Mouse (Mus musculus): ENCODE measurements around the gene Dut. TPM values are rescaled to one million over a fixed set of nuclear protein-coding genes. Genes with fewer than 3 reads are reported as not detected.

Dut gene
- polyA plus RNA-seq, 1 experiment, result 20.7 TPM

- Histone ChIP-seq H3K27ac (ENCODE audit: insufficient read depth, low read depth, low read length) (no peak overlapping the region), H3K27me3 (ENCODE audit: control insufficient read depth, insufficient read depth, low read length) (no peaks in the 10 kb centered on the region), H3K4me1 (ENCODE audit: control insufficient read depth, insufficient read depth, insufficient read length, low read length) (no peaks in the 10 kb centered on the region), H3K36me3 (ENCODE audit: control insufficient read depth, insufficient read depth, low read length) (no peaks in the 10 kb centered on the region), H3K4me3 (ENCODE audit: low read depth, low read length) (no peak overlapping the region)
- no peak for TF ChIP-seq CTCF (IDR thresholded peaks at IDR 0.05; ENCODE audit: extremely low read depth, insufficient read length, insufficient replicate concordance, low read depth, low read length)
- TF ChIP-seq POLR2A (IDR thresholded peaks at IDR 0.05; ENCODE audit: low read depth, low read length), result no peak
- WGBS, result 63% methylated on average over 3 of the region's 3 CpGs
These were observed 27.7 kb upstream of the Dut start for GRCm38 (mm10) chr2:125219268-125219667.

- Histone ChIP-seq H3K27me3 (ENCODE audit: control insufficient read depth, insufficient read depth, low read length) (no peaks in the 10 kb centered on the region), H3K4me3 (ENCODE audit: low read depth, low read length) (no peak overlapping the region), H3K36me3 (ENCODE audit: control insufficient read depth, insufficient read depth, low read length) (no peaks in the 10 kb centered on the region), H3K27ac (ENCODE audit: insufficient read depth, low read depth, low read length) (no peak overlapping the region), H3K4me1 (ENCODE audit: control insufficient read depth, insufficient read depth, insufficient read length, low read length) (no peaks in the 10 kb centered on the region)
- TF ChIP-seq CTCF (IDR thresholded peaks at IDR 0.05; ENCODE audit: extremely low read depth, insufficient read length, insufficient replicate concordance, low read depth, low read length), result no peak
- no peak for TF ChIP-seq POLR2A (IDR thresholded peaks at IDR 0.05; ENCODE audit: low read depth, low read length)
- WGBS, result 74% methylated on average over 1 of the region's 1 CpGs
These were observed 25.3 kb upstream of the Dut start for GRCm38 (mm10) chr2:125221673-125222072.

DNA sequence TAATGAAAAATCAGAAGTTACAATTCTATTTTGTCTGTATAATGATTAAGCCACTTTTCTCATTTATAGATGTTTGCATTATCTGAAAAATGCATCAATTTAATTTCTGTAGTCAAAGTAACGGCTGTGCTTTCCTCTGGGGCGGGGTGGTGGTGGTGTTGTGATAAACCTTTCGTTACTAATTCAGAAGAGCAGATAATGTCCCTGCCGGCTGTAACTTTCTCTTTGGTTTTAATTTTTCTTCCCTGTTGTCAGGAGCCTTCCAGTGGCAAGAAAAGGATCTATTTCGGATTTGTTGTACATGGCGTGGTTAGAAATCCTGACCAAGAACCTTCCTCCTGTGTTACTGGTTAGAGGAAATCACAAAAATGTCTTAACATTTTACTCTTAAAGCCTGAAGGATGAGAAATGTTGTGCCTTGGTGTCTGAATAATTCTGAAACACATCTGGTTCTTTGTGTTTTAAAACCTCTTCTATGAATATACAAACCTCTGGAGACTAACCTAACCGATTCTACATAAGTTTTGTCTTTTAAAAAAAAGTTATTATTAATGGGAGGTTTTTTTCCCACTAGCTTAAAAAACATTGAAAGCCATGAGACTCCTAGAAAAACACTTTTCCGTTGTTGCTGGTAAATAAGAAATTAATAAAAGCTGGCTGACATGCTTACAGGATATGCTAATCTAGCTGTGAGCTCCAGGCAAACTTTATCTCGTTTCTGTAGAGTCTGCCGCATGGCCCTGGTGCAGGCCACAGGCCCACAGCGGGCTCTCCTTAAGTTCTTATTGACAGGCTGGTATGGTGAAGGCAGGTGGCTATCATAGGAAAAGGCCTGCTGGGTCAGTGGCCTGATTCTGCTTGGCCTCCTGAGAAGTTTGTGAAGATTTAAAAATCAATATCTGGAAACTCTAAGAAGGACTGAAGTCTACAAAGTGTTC lies 18.2 kb upstream of the Dut start:
- Histone ChIP-seq H3K4me3 (ENCODE audit: low read depth, low read length) (no peak overlapping the region), H3K27ac (ENCODE audit: insufficient read depth, low read depth, low read length) (no peak overlapping the region), H3K4me1 (ENCODE audit: control insufficient read depth, insufficient read depth, insufficient read length, low read length) (no peaks in the 10 kb centered on the region), H3K27me3 (ENCODE audit: control insufficient read depth, insufficient read depth, low read length) (no peaks in the 10 kb centered on the region), H3K36me3 (ENCODE audit: control insufficient read depth, insufficient read depth, low read length) (no peaks in the 10 kb centered on the region)
- WGBS, result 70% methylated on average over 11 of the region's 11 CpGs
- no peak for TF ChIP-seq POLR2A (IDR thresholded peaks at IDR 0.05; ENCODE audit: low read depth, low read length)
- no peak for TF ChIP-seq CTCF (IDR thresholded peaks at IDR 0.05; ENCODE audit: extremely low read depth, insufficient read length, insufficient replicate concordance, low read depth, low read length)

DNA sequence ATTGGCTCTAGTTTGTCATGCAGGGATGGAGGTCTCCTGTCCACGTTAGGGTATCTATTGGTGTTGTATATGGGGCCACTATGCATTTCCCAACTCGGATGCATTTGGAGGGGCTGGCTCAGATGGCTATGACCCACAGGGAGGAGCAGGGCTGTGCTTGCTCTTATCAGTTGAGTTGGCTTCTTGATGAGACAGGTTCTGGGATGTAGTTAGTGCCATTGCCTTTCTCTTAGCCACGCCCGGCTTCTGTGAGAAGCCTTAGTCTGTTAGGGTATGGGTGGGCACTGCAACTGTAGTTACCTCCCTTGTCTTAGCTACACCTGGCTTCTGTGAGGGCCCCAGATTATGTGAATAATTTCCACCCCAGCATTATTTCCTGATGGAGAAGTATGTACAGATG lies 14.8 kb upstream of the Dut start:
- no peaks in the 10 kb centered on the region for H3K27me3 ChIP-seq (ENCODE audit: control insufficient read depth, insufficient read depth, low read length)
- H3K36me3 ChIP-seq (ENCODE audit: control insufficient read depth, insufficient read depth, low read length), result no peaks in the 10 kb centered on the region
- no peak overlapping the region for H3K27ac ChIP-seq (ENCODE audit: insufficient read depth, low read depth, low read length)
- no peak overlapping the region for H3K4me3 ChIP-seq (ENCODE audit: low read depth, low read length)
- TF ChIP-seq CTCF (IDR thresholded peaks at IDR 0.05; ENCODE audit: extremely low read depth, insufficient read length, insufficient replicate concordance, low read depth, low read length) (no peak), POLR2A (IDR thresholded peaks at IDR 0.05; ENCODE audit: low read depth, low read length) (no peak)
- 86% methylated on average over 4 of the region's 4 CpGs for WGBS
- H3K4me1 ChIP-seq (ENCODE audit: control insufficient read depth, insufficient read depth, insufficient read length, low read length), result no peaks in the 10 kb centered on the region

DNA sequence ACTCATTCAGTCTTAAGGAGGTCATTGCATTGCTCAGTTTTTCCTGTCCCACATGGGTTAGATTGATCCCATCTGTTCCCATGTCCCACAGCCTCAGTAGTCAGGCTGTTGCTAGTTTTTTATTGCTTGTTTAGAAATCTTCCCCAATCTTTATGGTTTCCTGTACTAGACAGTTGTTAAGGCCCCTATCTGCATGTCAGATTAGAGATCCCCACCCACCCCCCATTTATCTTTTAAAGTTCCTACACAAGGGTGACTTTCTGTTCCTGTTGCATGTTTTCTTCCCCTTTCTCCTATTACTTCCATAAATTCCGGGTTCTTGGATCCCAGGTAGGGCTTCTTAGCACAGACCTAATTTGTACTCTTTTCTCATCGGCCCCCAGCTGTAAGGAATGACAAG lies 13.5 kb upstream of the Dut start:
- no peak overlapping the region for H3K27ac ChIP-seq (ENCODE audit: insufficient read depth, low read depth, low read length)
- no peaks in the 10 kb centered on the region for H3K4me1 ChIP-seq (ENCODE audit: control insufficient read depth, insufficient read depth, insufficient read length, low read length)
- H3K27me3 ChIP-seq (ENCODE audit: control insufficient read depth, insufficient read depth, low read length), result no peaks in the 10 kb centered on the region
- no peaks in the 10 kb centered on the region for H3K36me3 ChIP-seq (ENCODE audit: control insufficient read depth, insufficient read depth, low read length)
- TF ChIP-seq POLR2A (IDR thresholded peaks at IDR 0.05; ENCODE audit: low read depth, low read length) (no peak), CTCF (IDR thresholded peaks at IDR 0.05; ENCODE audit: extremely low read depth, insufficient read length, insufficient replicate concordance, low read depth, low read length) (no peak)
- no peak overlapping the region for H3K4me3 ChIP-seq (ENCODE audit: low read depth, low read length)
- 64% methylated on average over 2 of the region's 2 CpGs for WGBS

DNA sequence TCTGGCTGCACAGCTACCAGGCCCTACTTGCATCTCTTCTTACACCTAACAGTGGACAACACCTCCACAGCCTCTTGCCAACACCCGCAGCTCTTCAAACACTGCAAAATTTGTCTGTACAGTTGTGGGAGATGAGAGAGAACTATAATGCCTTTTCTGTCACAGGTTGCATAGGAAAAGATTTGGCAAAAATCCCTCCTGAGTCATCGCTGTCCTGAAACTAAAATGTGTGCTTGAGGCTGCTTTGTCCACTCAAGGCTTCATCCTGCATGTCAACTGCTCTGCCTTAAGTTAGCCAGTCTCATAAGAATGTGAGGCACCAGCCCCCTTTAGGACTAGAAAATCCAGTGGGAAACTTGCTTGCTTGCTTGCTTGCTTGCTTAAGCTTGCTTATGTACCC lies 12.9 kb upstream of the Dut start:
- 78% methylated on average over 2 of the region's 2 CpGs for WGBS
- Histone ChIP-seq H3K27me3 (ENCODE audit: control insufficient read depth, insufficient read depth, low read length) (no peaks in the 10 kb centered on the region), H3K4me3 (ENCODE audit: low read depth, low read length) (no peak overlapping the region), H3K27ac (ENCODE audit: insufficient read depth, low read depth, low read length) (no peak overlapping the region), H3K4me1 (ENCODE audit: control insufficient read depth, insufficient read depth, insufficient read length, low read length) (no peaks in the 10 kb centered on the region), H3K36me3 (ENCODE audit: control insufficient read depth, insufficient read depth, low read length) (no peaks in the 10 kb centered on the region)
- TF ChIP-seq CTCF (IDR thresholded peaks at IDR 0.05; ENCODE audit: extremely low read depth, insufficient read length, insufficient replicate concordance, low read depth, low read length) (no peak), POLR2A (IDR thresholded peaks at IDR 0.05; ENCODE audit: low read depth, low read length) (no peak)

- Histone ChIP-seq H3K4me3 (ENCODE audit: low read depth, low read length) (no peak overlapping the region), H3K27me3 (ENCODE audit: control insufficient read depth, insufficient read depth, low read length) (no peaks in the 10 kb centered on the region), H3K36me3 (ENCODE audit: control insufficient read depth, insufficient read depth, low read length) (no peaks in the 10 kb centered on the region), H3K4me1 (ENCODE audit: control insufficient read depth, insufficient read depth, insufficient read length, low read length) (peaks cover 3% of the 10 kb centered on the region; the same call in 1 of the 2 replicates), H3K27ac (ENCODE audit: insufficient read depth, low read depth, low read length) (no peak overlapping the region)
- no peak for TF ChIP-seq POLR2A (IDR thresholded peaks at IDR 0.05; ENCODE audit: low read depth, low read length)
- no peak for TF ChIP-seq CTCF (IDR thresholded peaks at IDR 0.05; ENCODE audit: extremely low read depth, insufficient read length, insufficient replicate concordance, low read depth, low read length)
- WGBS, result 82% methylated on average over 3 of the region's 3 CpGs
These were observed 1.3 kb upstream of the Dut start for GRCm38 (mm10) chr2:125245545-125246285.

Measured in small intestine, adult 2 months (tissue).